Mouse (Mus musculus) thymus, adult 2 months (tissue): Measurements from ENCODE around the gene Mrgpra2a. TPM values are rescaled to one million over a fixed set of nuclear protein-coding genes. Genes with fewer than 3 reads are reported as not detected.
"Not testable (repeated sequence)": the region's sequence is repeated elsewhere in the genome, so short reads cannot be mapped to it uniquely, and the experiment has no call there.

ENCODE experiments used
- DNase-seq: peaks from one replicate; pipeline ENCODE4 v3.0.0; 2021
- H3K27ac ChIP-seq: fragments of 200-500 bp; 2 replicates; pipeline ENCODE4 v1.5.1; 2012; ENCODE audit warnings: low read length, control low read depth; ENCODE audit not compliant: control insufficient read depth, insufficient read depth
- H3K27me3 ChIP-seq: fragments of 200-500 bp; 2 replicates; pipeline ENCODE4 v1.6.1; 2012; ENCODE audit warnings: mild to moderate bottlenecking, low read length, moderate library complexity, mixed read lengths; ENCODE audit not compliant: control insufficient read depth, insufficient read depth
- H3K36me3 ChIP-seq: fragments of 200-500 bp; 2 replicates; pipeline ENCODE4 v1.6.1; 2012; ENCODE audit warnings: mild to moderate bottlenecking, low read length, moderate library complexity; ENCODE audit not compliant: control insufficient read depth, insufficient read depth
- H3K4me1 ChIP-seq: fragments of 200-500 bp; replicated peaks from 2 replicates; pipeline ENCODE4 v1.6.1; 2012; ENCODE audit warnings: low read length; ENCODE audit not compliant: control insufficient read depth, insufficient read depth
- H3K4me3 ChIP-seq: fragments of 200-500 bp; 2 replicates; pipeline ENCODE4 v1.5.1; 2012; ENCODE audit warnings: mild to moderate bottlenecking, low read length, control low read depth, moderate library complexity; ENCODE audit not compliant: control insufficient read depth, insufficient read depth
- whole genome bisulfite sequencing: fragments of 180-500 bp; shearing (Covaris S2); methylation state at CpG from one replicate; pipeline ENCODE4 v1.1.7; 2018; 5-methylcytosine and 5-hydroxymethylcytosine counted together
- polyA plus RNA-seq: library from polyadenylated mRNA; depleted of rRNA; stranded (reverse); fragments of >200 nt; gene quantifications from 2 replicates; pipeline ENCODE4 v1.2.3, GENCODE M21; 2012; rRNA removed

Gene Mrgpra2a
- polyA plus RNA-seq = 0.30 TPM in 1 of 2 replicates, not detected in the other

DNA sequence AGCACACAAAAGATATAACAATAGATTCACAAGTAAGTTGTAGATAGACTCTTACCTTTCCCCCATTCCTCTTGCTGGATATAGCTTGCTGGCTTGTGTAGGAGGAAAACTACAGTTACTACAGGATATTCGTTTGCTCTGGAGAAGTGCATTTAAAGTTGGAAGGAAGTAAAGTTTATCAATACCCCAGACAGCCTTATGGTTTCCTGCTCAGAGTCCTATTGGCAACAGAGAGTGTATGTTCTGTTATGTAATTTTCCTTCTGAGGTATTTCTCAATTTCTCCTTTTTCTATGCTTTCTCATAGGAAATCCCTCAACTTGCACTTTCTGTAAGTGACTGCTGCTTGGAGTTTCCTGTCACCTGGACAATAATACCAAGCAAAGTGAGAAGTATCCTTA lies at the start of gene Mrgpra2a:
Gene Mrgpra2a, minus strand, starts transcription at position 125 of the 400 bp plus-strand sequence.
- H3K4me3 ChIP-seq, H3K27me3 ChIP-seq, H3K27ac ChIP-seq, H3K4me1 ChIP-seq, H3K36me3 ChIP-seq, DNase-seq: not testable (repeated sequence)
- WGBS = no CpG with 5 or more reads among the region's 1 CpGs

DNA sequence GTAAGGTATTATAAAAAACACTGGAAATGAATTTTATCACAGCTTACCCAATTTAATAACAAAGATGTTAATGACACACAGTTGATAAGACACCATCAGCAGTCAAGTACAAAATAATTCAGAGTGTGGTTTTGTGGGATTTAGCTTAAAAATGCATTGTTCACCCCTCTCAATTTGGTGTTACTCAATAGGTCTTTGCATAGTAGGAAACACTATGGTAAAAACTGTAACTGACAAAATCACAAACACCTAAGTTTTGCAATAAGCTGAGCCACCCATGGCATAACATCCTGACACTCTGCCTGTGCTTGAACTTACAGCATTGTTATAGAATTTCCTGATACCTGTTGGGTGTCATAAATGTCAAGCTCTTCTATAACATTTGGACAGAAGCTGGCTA lies 39.3 kb upstream of the Mrgpra2a start:
- not testable (repeated sequence) for H3K4me3 ChIP-seq, H3K27ac ChIP-seq, DNase-seq, H3K27me3 ChIP-seq, H3K4me1 ChIP-seq, H3K36me3 ChIP-seq

DNA sequence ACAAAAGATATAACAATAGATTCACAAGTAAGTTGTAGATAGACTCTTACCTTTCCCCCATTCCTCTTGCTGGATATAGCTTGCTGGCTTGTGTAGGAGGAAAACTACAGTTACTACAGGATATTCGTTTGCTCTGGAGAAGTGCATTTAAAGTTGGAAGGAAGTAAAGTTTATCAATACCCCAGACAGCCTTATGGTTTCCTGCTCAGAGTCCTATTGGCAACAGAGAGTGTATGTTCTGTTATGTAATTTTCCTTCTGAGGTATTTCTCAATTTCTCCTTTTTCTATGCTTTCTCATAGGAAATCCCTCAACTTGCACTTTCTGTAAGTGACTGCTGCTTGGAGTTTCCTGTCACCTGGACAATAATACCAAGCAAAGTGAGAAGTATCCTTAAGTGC lies 37.5 kb upstream of the Mrgpra2a start:
- not testable (repeated sequence) for H3K4me1 ChIP-seq, H3K36me3 ChIP-seq, H3K27ac ChIP-seq, H3K27me3 ChIP-seq, DNase-seq, H3K4me3 ChIP-seq
- WGBS = no CpG with 5 or more reads among the region's 1 CpGs

DNA sequence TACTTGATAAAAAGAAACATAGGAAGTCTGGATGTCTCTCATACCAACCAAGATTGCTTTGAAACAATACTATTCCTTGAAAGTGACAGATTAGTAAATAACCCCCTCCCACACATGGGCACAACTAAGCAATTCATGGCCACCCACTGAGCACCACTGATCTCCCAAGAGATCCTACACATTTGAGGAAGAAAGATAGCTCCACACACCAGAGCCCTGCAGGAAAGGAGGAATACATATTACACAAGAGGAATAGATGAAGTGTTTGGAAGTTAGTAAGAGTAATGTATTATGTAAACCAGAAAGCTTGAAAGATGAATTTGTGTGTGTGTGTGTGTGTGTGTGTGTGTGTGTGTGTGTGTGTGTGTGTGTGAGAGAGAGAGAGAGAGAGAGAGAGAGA lies 31.2 kb upstream of the Mrgpra2a start:
- H3K4me1 ChIP-seq, DNase-seq, H3K27ac ChIP-seq, H3K36me3 ChIP-seq, H3K4me3 ChIP-seq, H3K27me3 ChIP-seq: not testable (repeated sequence)

DNA sequence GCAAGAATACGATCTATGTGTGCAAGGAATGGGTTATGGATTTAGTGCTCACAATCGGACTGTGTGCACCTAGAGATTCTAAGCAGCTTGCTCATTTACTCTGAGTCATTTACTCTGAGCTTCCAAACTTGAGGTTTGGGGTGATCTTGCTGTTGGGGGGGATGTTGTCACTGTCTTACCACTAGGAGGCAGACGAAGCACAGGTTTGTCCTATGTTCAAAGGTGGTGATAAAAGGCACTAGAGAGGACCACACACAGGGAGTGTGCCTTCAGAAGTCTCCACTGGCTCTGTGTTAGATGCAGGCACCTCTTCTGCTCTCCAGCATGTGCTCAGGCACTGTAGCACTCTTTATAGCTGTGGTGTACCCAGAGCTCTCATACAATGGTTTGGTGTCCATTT lies 22.0 kb upstream of the Mrgpra2a start:
- not testable (repeated sequence) for DNase-seq, H3K4me1 ChIP-seq, H3K36me3 ChIP-seq, H3K27me3 ChIP-seq, H3K27ac ChIP-seq, H3K4me3 ChIP-seq
- 21% methylated on average over 1 of the region's 3 CpGs for whole genome bisulfite sequencing

DNA sequence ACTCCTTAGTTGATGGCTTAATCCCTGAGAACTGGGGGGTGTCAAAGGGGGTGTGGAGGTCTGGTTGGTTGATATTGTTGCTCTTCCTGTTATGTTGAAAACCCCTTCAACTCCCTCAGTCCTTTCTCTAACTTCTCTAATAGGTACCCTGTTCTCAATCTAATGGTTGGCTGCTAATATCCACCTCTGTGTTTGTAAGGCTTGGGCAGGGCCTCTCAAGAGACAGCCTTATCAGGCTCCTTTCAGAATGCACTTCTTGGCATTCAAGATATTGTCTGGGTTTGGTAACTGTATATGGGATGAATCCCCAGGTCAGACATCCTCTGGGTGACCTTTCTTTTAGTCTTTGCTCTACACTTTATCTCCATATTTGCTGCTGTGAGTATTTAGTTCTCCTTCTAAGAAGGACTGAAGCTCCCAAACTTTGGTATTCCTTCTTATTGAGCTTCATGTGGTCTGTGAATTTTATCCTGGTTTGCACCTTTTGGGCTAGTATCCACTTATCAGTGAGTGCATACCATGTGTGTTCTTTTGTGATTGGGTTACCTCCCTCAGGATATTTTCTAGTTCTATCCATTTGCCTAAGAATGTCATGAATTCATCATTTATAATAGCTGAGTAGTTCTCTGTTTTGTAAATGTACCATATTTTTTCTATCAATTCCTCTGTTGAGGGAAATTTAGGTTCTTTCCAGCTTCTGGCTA lies 13.5 kb upstream of the Mrgpra2a start:
- H3K4me3 ChIP-seq, H3K27ac ChIP-seq, H3K4me1 ChIP-seq, H3K36me3 ChIP-seq, DNase-seq, H3K27me3 ChIP-seq: not testable (repeated sequence)

DNA sequence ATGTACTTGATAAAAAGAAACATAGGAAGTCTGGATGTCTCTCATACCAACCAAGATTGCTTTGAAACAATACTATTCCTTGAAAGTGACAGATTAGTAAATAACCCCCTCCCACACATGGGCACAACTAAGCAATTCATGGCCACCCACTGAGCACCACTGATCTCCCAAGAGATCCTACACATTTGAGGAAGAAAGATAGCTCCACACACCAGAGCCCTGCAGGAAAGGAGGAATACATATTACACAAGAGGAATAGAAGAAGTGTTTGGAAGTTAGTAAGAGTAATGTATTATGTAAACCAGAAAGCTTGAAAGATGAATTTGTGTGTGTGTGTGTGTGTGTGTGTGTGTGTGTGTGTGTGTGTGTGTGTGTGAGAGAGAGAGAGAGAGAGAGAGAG lies 6.2 kb downstream of the Mrgpra2a start:
- H3K4me1 ChIP-seq, DNase-seq, H3K4me3 ChIP-seq, H3K36me3 ChIP-seq, H3K27ac ChIP-seq, H3K27me3 ChIP-seq: not testable (repeated sequence)

DNA sequence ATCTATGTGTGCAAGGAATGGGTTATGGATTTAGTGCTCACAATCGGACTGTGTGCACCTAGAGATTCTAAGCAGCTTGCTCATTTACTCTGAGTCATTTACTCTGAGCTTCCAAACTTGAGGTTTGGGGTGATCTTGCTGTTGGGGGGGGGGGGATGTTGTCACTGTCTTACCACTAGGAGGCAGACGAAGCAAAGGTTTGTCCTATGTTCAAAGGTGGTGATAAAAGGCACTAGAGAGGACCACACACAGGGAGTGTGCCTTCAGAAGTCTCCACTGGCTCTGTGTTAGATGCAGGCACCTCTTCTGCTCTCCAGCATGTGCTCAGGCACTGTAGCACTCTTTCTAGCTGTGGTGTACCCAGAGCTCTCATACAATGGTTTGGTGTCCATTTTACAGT lies 15.5 kb downstream of the Mrgpra2a start:
- H3K27ac ChIP-seq, H3K4me3 ChIP-seq, H3K4me1 ChIP-seq, DNase-seq, H3K27me3 ChIP-seq, H3K36me3 ChIP-seq: not testable (repeated sequence)
- 18% methylated on average over 1 of the region's 2 CpGs for WGBS

DNA sequence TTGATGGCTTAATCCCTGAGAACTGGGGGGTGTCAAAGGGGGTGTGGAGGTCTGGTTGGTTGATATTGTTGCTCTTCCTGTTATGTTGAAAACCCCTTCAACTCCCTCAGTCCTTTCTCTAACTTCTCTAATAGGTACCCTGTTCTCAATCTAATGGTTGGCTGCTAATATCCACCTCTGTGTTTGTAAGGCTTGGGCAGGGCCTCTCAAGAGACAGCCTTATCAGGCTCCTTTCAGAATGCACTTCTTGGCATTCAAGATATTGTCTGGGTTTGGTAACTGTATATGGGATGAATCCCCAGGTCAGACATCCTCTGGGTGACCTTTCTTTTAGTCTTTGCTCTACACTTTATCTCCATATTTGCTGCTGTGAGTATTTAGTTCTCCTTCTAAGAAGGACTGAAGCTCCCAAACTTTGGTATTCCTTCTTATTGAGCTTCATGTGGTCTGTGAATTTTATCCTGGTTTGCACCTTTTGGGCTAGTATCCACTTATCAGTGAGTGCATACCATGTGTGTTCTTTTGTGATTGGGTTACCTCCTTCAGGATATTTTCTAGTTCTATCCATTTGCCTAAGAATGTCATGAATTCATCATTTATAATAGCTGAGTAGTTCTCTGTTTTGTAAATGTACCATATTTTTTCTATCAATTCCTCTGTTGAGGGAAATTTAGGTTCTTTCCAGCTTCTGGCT lies 24.0 kb downstream of the Mrgpra2a start:
- H3K27me3 ChIP-seq, H3K4me1 ChIP-seq, DNase-seq, H3K27ac ChIP-seq, H3K36me3 ChIP-seq, H3K4me3 ChIP-seq: not testable (repeated sequence)
